Mouse (Mus musculus) yolk sac, embryonic 10.5 days (tissue): Measurements from ENCODE around the gene Gnptab.
"Not testable (repeated sequence)": the region's sequence is repeated elsewhere in the genome, so short reads cannot be mapped to it uniquely, and the experiment has no call there.

Experiments used
- DNase-seq: peaks from one replicate; pipeline ENCODE4 v3.0.0-alpha.2; 2017; ENCODE audit warnings: low spot score

The Gnptab gene

DNA sequence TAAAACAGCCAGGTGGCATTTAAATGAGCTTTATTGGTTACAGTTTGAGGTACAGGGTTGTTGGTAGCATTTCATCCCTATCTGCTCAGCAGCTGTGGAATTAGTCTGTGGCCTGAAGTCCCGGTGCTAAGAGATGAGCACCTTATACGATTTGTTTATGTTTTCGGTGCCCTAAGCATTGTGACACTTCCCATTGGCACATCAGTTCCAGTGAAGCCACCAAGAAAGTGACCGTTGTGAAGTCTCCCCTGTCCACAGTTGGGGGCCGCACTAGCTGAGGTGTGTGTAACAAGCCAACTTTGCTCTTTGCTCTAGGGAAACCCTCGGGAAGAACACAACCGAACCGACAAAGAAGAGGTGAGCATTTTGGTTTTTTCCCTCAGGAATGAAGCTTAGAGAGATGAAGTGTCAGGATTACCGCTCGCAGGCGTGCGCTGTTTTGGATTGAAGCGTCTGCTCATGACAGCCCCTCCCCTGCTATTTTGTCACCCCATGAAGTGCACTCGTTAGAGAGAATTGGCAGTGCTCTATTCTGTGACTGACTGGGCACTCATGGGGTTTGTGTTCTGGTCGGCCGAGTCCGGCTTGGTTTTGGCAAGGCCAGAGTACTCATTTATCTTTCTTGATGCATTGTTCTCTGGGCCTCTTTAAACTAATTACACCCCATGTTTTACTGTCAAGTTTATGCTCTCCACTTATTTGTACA lies 33.5 kb downstream of the Gnptab start:
- DNase-seq: no peak

DNA sequence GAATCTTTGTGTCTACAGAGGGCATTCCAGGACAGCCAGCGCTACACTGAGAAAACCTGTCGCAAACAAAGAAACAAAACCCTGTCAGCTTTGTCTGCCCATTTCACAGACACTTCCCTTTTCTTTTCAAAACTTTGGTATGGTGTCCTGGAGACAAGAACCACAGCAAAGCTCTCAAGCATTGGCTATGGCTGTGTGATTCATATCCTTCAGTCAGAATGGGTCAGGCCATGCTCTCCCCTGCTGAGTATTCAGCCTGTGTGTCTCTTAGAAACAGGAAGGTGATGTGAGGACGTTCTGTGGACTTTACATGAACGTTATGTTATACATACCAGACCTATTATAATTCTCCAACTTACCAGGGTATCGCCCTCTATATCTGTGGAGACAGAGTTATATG lies 38.8 kb downstream of the Gnptab start:
- no peak for DNase-seq

DNA sequence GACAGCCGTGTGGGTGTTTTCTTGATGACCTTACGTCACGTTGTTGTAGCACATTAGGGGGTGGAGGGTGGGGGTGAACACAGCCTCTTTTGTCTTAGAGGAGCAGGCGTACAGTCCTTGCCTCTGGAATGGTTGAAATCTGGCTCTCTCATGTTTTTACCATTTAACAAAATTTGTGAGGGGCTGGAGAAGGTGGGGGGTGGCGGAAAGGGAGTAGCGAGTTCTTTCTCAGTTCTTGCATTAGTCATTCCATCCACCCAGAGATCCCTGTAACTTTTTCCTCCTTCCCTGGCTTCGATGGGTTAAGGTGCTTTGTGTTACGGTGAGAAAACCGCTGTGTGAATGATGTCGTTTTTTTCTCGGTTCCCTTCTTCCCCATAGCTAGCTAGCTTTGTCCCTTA lies 41.2 kb downstream of the Gnptab start:
- DNase-seq: no peak

DNA sequence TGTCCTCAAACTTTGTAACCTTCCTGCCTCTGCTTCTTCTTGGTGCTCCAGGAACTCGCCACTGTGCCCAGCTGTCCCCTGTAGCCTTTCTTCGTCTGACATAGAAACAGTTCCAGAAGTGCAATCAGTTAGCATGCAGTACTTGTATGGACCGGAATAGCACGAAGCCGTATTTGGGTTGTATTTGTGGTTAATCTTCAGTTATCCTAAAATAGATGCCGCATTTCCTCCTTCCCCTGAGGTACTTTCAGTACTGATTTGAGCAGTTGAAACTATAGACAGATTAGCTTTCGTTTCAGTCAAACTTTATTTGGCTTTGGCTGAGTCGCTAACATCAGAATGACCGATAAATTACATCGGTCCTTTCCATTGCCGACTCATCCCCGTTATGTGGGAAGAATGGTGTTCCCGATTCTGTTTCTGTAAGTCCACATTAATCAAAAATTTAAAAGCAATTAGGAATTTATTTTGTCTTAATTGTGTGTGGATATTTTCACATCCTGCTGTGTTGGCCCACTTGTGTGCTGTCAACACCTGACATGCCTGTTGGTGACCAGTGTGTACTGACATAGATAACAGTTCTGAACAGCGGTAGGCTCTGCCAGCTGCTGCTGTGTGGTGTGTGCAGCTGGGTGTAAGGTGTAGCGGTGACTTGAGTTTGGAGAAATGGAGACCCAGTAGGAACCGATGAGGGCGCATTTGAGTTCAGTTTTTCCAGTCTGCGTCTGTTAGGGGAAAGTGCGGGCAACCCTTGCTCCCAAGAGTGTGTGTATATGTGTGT lies 41.9 kb downstream of the Gnptab start:
- DNase-seq: no peak

DNA sequence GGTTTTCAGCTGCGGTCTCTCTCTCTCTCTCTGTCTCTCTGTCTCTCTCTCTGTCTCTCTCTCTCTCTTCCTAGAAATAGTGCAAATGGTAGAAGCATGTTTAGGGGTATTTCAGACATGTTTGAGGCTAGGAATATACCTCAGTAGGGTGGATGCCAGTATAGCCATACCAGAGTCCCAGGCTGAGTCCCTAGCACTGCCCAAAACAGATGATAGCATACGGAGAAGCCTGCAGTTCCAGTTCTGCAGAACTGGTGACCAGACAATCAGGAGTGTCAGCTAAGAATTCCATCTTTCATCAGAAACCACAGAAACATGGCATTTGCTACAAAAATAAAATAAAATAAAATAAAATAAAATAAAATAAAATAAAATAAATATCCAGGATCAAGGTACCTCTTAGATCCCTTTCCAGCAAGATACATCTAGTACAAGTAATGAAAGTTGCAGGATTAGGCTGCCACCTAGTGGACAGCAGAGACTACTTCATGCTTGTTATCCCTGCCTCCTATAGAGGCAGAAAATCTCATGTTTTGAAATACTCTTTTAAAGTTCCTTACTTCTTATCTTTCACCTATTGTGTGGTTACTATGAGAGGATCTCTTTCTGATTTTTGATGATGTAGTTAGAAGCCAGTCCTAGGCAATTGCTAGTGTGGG lies 47.4 kb downstream of the Gnptab start:
- peak; percentile 13 for DNase-seq

DNA sequence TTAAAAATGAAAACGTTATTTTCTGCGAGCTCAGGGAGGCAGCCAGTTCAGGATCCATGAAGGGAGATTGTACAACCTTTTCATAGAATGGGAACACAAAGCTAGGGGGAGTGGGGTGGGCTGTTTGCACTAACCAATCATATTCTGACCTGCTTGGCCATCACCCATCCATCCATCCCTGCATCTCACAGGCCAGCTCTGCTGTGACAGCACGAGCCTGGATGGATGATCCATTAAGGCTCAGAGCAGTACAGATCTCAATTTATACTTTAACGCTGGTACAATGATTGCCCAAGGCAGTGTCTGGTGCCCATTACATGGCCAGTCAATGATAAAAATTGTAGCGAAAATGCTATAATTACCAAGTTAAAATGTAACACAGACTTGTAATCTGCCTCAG lies 48.0 kb downstream of the Gnptab start:
- no peak for DNase-seq

DNA sequence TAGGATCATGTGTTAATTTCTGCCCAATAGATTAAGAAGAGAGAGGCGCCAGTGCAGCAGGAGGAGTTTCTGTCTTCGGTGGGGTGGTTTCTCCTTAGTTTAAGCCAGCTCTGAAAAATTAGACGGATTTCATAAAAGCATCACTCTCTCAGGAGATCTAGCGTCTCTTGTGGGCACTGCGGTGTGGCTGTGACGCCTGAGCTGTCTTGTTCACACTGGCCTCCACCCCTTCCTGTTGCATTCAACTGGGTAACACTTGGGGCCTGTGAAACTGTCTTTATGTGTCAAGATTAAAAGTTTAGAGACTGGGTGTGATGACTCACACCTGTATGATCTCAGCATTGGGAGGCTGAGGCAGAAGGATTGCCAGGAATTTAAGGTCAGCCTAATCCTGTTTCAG lies 49.1 kb downstream of the Gnptab start:
- no peak for DNase-seq

DNA sequence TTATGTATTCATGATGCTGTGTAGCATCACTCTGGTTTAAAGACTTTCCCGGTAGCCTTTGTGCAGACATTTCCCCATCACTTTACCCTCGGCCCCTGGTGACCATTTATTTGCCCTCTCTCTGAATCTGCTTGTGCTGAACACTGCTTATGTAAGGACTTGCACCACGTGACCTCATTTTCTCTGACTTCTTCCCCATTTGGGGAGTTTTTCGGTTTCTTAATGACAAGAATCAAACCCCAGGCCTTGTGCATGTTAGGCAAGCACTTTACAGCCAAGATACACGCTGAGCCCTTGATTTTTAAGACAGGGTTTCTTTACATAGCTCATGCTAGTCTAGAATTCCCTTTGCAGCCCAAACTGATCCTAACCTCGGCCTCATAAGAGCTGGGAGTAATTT lies 62.3 kb downstream of the Gnptab start:
- DNase-seq: no peak

DNA sequence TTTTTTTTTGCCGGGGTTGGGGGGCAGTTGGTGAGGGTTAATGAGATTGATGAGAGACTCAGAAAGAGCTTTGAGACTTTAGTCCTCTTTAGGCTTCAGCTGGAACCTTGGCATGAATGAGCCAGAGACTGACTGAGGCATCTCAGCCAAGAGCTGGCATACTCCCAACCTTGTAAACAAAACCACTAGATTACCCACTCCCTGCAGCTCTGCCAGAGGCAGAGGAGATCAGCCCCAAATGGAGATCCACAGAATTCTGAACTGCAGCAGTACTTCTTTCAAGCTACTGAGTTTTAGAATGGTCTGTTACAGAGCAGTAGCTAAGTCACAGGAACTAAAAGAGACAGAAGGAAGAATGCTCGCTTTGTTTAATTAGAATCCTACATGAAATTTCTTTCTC lies 72.3 kb downstream of the Gnptab start:
- DNase-seq: no peak

DNA sequence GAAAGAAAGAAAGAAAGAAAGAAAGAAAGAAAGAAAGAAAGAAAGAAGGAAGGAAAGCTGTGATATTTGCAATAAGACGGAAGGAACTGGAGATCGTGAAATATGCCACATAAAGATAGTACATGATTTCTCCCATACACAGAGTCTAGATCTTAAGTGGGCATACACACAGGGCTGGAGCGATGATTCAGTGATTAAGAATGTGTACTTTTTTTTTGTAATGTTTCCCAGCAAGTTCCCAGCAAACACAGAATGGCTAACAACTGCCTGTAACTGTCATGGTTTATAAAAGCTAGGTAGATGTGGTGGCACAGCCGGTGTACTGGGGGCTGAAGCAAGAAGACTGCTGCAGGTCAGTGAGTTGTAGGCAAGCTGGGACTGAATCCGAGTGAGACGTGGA lies 73.1 kb downstream of the Gnptab start:
- no peak for DNase-seq

DNA sequence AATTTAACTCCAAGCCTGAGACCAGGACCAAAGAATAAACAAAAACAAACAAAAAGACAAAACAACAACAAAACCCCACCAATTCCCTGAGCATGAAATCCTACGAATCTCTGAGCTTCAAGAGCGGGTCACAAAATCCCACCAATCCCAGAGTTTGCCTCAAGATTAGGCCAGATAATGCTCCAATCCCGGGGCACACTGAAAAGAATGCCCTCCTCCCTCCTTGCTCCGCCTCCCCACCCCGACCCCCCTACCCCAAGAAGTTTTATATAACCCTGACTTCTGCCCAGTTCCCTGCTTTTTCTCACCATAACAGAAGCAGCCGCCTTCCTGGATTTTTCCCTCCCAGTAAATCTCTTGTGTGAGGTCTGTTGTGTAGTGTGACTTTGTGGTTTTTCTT lies 78.9 kb downstream of the Gnptab start:
- no peak for DNase-seq

DNA sequence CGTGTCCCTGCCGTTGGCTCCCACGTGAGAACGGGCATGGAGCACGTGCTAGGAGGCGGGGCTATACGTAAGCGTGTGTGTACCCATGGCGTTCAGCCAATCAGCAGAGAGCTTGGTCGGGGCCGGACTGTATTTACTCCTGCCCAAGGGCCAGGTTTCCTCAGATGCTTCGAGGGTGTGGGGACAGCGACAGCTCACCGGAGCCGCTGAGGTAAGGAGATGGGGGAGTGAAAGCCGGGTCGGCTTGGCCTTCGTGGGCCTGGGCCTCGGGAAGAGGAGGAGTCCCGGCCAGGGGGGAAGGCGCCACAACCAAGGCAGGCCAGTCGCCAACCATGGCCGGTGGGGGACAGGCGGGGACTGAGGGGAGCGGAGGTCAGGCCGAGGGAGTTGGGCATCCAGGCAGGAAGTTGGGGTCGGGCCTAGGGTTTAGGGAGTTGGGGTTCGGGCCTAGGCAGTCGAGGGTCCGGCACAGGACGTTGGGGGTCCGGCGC lies 80.6 kb downstream of the Gnptab start, which contains the start of gene Sycp3:
Sycp3 (plus strand) TSS at position 68 of the 491 bp plus-strand sequence.
- no peak for DNase-seq

DNA sequence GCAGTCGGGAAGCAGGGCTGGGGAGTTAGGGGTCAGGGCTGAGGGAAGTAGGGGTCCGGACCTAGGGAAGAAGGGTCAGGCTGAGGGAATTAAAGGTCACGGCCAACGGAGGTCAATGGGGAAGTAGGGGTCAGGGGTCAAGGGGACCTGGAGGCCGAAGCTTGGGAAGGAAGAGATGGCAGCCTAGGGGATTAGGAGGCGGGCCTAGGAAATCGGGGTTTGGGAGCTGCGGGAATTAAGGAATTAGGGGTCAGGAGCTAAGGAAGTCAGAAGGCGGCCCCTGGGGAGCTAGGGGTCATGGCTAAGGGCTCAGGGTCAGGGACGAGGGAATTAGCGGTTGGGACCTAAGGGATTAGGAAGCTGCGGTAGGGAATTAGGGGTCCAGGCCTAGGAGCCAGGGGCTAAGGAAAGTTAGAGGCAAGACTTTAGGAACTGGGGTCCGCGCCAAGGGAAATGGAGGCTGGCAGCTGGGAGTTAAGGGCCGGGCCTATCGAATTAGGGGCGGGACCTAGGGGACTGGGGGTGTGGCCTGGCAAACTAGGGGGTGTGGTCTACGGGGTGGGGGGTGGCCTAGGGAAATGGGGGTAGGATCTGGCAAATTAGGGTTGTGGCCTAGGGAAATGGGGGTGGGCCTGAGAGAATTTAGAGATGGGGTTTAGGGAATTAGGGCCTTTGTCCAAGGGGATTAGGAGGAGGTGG lies 81.3 kb downstream of the Gnptab start:
- DNase-seq: no peak

DNA sequence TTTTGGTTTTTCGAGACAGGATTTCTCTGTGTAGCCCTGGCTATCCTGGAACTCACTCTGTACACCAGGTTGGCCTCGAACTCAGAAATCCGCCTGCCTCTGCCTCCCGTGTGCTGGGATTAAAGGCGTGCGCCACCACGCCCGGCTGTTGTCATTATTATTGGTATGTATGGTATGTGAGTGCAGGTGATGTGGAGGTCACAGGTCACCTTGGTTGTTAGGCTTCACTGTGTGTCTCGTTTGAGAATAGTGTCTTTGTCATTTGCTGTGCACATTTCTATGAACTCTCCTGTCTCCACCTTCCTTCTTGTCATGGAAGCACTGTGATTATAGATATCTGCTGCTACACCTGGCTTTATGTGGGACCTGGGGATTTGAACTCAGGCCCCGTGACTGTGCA lies 103.9 kb downstream of the Gnptab start:
- not testable (repeated sequence) for DNase-seq

DNA sequence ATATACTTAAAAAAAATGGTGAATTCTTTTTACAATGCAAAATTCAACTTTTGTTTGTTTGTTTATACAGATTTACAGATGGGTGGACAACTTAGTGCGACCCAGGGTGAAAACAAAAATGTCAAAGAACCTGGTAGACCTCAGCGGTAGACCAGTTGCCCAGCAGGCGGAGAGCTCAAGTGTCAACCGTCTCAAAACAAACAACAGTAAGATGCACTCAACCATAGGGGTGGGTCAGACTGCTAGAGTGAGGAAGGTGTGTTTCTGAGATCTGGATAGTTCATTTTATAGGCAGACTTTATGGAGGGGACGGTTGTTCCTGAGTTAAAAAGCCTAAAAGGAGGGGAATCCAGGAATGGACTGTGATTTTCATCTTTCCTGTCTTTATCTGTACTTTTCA lies 109.7 kb downstream of the Gnptab start:
- no peak for DNase-seq

DNA sequence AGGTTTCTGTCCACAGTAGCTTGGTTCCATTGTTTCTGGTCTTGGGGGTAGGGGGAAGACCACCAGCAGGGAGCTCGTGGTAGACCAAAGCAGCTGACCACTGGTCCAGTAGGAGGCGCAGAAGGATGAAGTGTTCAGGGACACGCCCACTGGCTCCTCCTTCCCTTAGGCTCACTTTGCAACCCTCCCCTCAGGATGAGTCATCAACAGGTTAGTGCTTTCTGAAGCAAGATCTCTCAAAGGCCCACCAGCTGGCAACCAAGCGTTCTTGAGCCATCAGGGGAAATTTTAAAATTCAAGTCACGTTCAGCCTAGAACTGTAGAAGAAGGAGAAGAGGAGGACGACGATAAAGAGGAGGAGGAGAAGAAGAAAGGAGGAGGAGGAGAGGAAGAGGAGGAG lies 112.7 kb downstream of the Gnptab start:
- DNase-seq: no peak

DNA sequence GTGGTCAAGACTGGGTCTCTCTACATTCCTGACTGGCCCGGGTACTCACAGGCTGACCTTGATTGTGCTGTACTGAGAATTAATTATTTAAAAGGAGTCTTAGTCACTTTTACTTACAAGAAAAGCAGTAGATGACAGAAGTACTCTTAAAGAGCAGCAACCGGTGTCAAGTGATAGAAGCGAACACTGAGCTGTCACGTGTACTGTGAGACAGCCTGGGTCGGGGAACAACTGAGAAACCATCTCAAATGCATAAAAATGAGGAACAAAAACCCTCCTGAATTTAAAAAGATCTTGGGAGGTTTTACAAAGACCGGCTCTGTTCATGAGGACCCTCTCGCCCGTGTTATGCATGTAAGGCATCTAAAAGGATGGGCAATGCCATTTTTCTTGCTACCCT lies 113.7 kb downstream of the Gnptab start:
- DNase-seq: no peak

DNA sequence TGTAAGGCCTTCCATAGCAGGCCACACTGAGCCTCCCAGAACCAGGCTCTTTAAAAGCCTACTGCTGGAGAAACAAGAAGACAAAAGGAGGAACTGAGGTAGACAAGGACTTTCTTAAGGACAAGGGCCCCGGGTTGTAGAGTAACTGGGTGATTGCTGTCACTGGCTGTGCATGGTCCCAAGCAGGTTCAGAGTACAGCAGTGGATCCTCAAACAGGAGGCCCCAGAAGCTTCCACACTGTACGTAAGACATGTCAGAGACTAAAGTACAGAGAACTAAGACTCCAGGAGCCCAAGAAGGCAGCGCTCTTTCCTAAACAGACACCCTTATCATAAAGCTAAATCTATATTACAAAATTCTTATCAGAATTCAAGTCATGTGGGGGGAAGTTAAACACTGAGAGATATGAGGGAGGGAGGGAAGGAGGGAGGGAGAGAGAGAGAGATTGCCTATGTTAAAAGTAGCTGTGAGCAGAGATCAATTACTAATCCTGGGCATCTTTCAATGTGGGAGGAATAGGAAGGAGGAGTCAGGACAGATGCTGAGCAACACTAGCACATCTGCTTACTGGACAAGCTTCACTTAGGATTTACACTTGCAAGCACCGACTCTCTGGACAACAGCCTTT lies 116.1 kb downstream of the Gnptab start:
- no peak for DNase-seq
